In the genomic region with DNA sequence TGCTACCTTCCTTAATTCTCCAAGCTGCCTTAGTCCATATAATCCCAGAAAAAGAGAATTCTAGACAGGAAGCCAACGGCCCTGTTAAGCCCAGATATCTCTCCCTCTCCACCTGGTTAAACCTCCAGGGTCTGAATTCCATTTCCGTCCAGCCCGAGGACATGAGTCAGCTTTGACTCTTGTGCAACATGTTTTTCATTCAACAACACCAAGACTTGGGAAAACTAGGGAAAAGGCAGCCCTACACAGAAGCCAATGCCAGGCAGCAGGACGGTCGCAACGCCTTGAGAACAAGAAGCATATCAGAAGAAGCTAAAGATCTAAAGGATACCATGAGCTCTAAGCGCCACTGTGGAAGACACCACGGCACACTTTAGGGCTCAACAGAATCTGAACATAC, we compare ENCODE assay signal across 21 mouse cellular contexts. TPM values are rescaled to one million over a fixed set of nuclear protein-coding genes. Genes with fewer than 3 reads are reported as not detected.
DNase-seq lines count a peak whose midpoint lies in the region; ATAC-seq and TF ChIP-seq lines count a peak whose summit lies in the region.
"Had no signal": no experiment of that assay in that cellular context is flagged by ENCODE, and none has a peak within 500 bp of the region (broad histone marks: within the 10 kb centered on the region; RNA-seq: fewer than 3 reads in every experiment).

No protein-coding gene starts in this region.

- H3K4me3 ChIP-seq in heart, postnatal 0 days (ENCODE audit: low read depth, low read length) = no peak overlapping the region
- H3K4me3 ChIP-seq in hindbrain, embryonic 13.5 days = no peak overlapping the region
- H3K4me3 ChIP-seq in midbrain, embryonic 11.5 days (ENCODE audit: low read depth, low read length) = no peak overlapping the region
- H3K4me3 ChIP-seq: embryonic facial prominence, embryonic 15.5 days; forebrain, embryonic 12.5 days; heart, embryonic 13.5 days; neural tube, embryonic 15.5 days had no signal

- no peak overlapping the region for H3K4me2 ChIP-seq in heart, postnatal 0 days (ENCODE audit: low read depth, low read length)
- H3K4me2 ChIP-seq in hindbrain, embryonic 13.5 days = no peak overlapping the region
- no peak overlapping the region for H3K4me2 ChIP-seq in midbrain, embryonic 11.5 days
- H3K4me2 ChIP-seq: embryonic facial prominence, embryonic 15.5 days; forebrain, embryonic 12.5 days; heart, embryonic 13.5 days; lung, embryonic 14.5 days; neural tube, embryonic 15.5 days had no signal

- DNase-seq in adrenal gland, postnatal 14 days = peak; percentile 34
- DNase-seq in adrenal gland, postnatal 25 days = no peak
- DNase-seq in heart, postnatal 0 days (ENCODE audit: low spot score) = no peak
- no peak for DNase-seq in heart, postnatal 4 days
- peak; percentile 90 for DNase-seq in 3T3-L1 (ENCODE audit: low read depth, low spot score)
- DNase-seq in lung, postnatal 25 days (ENCODE audit: low spot score) = peak; percentile 17
- DNase-seq in midbrain, embryonic 11.5 days (ENCODE audit: low spot score, missing footprints) = no peak
- DNase-seq: adrenal gland, postnatal 10 days; cerebellum, adult 9-10 months; kidney, adult 2 months; kidney, postnatal 4 days; layer of hippocampus, postnatal 36 days; left cerebral cortex, postnatal 4 days; lung, embryonic 14.5 days; retina, postnatal 1 day had no signal

- TF ChIP-seq CTCF in heart, postnatal 0 days (IDR thresholded peaks at IDR 0.05; ENCODE audit: low read depth) = no peak

- H3K9me3 ChIP-seq in heart, postnatal 0 days (replicated peaks; ENCODE audit: control insufficient read depth, low read length) = no peaks in the 10 kb centered on the region
- H3K9me3 ChIP-seq in hindbrain, embryonic 13.5 days = no peaks in the 10 kb centered on the region
- no peaks in the 10 kb centered on the region for H3K9me3 ChIP-seq in midbrain, embryonic 11.5 days (ENCODE audit: control insufficient read depth, low read length)
- H3K9me3 ChIP-seq: embryonic facial prominence, embryonic 15.5 days; forebrain, embryonic 12.5 days; heart, embryonic 13.5 days; neural tube, embryonic 15.5 days had no signal

- no peak overlapping the region for H3K9ac ChIP-seq in heart, postnatal 0 days (replicated peaks; ENCODE audit: low read depth, low read length)
- H3K9ac ChIP-seq in hindbrain, embryonic 13.5 days = no peak overlapping the region
- H3K9ac ChIP-seq in midbrain, embryonic 11.5 days (ENCODE audit: low read length) = no peak overlapping the region
- H3K9ac ChIP-seq: embryonic facial prominence, embryonic 15.5 days; forebrain, embryonic 12.5 days; heart, embryonic 13.5 days; lung, embryonic 14.5 days; neural tube, embryonic 15.5 days had no signal

- peaks cover 7% of the 10 kb centered on the region; the same call in 1 of the 2 replicates for H3K4me1 ChIP-seq in heart, postnatal 0 days (ENCODE audit: control insufficient read depth, insufficient read depth)
- H3K4me1 ChIP-seq in hindbrain, embryonic 13.5 days (replicated peaks) = 0 out of 2 replicates have a peak, but pooled peaks cover 2% of the 10 kb centered on the region
- no peaks in the 10 kb centered on the region for H3K4me1 ChIP-seq in midbrain, embryonic 11.5 days (ENCODE audit: control insufficient read depth, insufficient read depth, low read length)
- H3K4me1 ChIP-seq: forebrain, embryonic 12.5 days; neural tube, embryonic 15.5 days had no signal

- H3K36me3 ChIP-seq in heart, postnatal 0 days (replicated peaks; ENCODE audit: control insufficient read depth, insufficient read depth, low read length) = no peaks in the 10 kb centered on the region
- H3K36me3 ChIP-seq in hindbrain, embryonic 13.5 days = no peaks in the 10 kb centered on the region
- H3K36me3 ChIP-seq in midbrain, embryonic 11.5 days (ENCODE audit: control insufficient read depth, insufficient read depth, low read length) = no peaks in the 10 kb centered on the region
- H3K36me3 ChIP-seq: embryonic facial prominence, embryonic 15.5 days; forebrain, embryonic 12.5 days; heart, embryonic 13.5 days; neural tube, embryonic 15.5 days had no signal

- no peak for TF ChIP-seq EP300 in heart, postnatal 0 days (IDR thresholded peaks at IDR 0.05; ENCODE audit: low read depth)

- peak overlapping the region; percentile 51 for H3K27ac ChIP-seq in heart, postnatal 0 days (ENCODE audit: low read depth)
- H3K27ac ChIP-seq in hindbrain, embryonic 13.5 days = no peak overlapping the region
- no peak overlapping the region for H3K27ac ChIP-seq in midbrain, embryonic 11.5 days (ENCODE audit: low read depth, low read length)
- H3K27ac ChIP-seq: embryonic facial prominence, embryonic 15.5 days; forebrain, embryonic 12.5 days; heart, embryonic 13.5 days; neural tube, embryonic 15.5 days had no signal

- peak; percentile 19; the same call in 1 of the 2 replicates for ATAC-seq in heart, postnatal 0 days (ENCODE audit: insufficient read depth, low read depth)
- no peak for ATAC-seq in hindbrain, embryonic 13.5 days (ENCODE audit: low FRiP score)
- no peak for ATAC-seq in midbrain, embryonic 11.5 days (ENCODE audit: low FRiP score)
- ATAC-seq: hindbrain, embryonic 16.5 days had no signal

- no peaks in the 10 kb centered on the region for H3K27me3 ChIP-seq in heart, postnatal 0 days (ENCODE audit: control insufficient read depth, insufficient read depth, low read length)
- no peaks in the 10 kb centered on the region for H3K27me3 ChIP-seq in hindbrain, embryonic 13.5 days
- no peaks in the 10 kb centered on the region for H3K27me3 ChIP-seq in midbrain, embryonic 11.5 days (ENCODE audit: control insufficient read depth, insufficient read depth, low read length)
- H3K27me3 ChIP-seq: embryonic facial prominence, embryonic 15.5 days; forebrain, embryonic 12.5 days; heart, embryonic 13.5 days; neural tube, embryonic 15.5 days had no signal

- 71% methylated on average over 8 of the region's 8 CpGs for WGBS in heart, postnatal 0 days
- WGBS in hindbrain, embryonic 13.5 days = 94% methylated on average over 8 of the region's 8 CpGs
- 91% methylated on average over 8 of the region's 8 CpGs for WGBS in midbrain, embryonic 11.5 days

RNA-seq across cellular contexts. Expression of a gene that starts 32.8 kb away (rescaled TPM):
- total RNA-seq in adrenal gland, postnatal 14 days (2021) = 40.4 and 44.8 TPM in 2 replicates
- 45.0 and 45.5 TPM in 2 replicates for total RNA-seq in adrenal gland, postnatal 25 days (2021)
- 23.7 and 37.4 TPM in 2 replicates for total RNA-seq in heart, postnatal 0 days (2014; rRNA removed; ENCODE audit: low replicate concordance)
- 14.0 and 14.5 TPM in 2 replicates for polyA plus RNA-seq in heart, postnatal 0 days (2015; fragmentation: Nextera tagmentation; extraction: Ambion mirVana)
- total RNA-seq in heart, postnatal 4 days (2021) = 10 to 100 TPM; 37.6 to 45.2 TPM
- polyA plus RNA-seq in hindbrain, embryonic 13.5 days (2015; fragmentation: Nextera tagmentation; extraction: Ambion mirVana) = 21.3 and 21.7 TPM in 2 replicates
- polyA plus RNA-seq in midbrain, embryonic 11.5 days (2014; fragmentation: Nextera tagmentation; extraction: Ambion mirVana) = 9.9 and 10.8 TPM in 2 replicates

Comparison
In these comparisons a context has a peak if more than half of its experiments do, and no peak if none do; other contexts are left out.
1. DNase-seq: peak in adrenal gland, postnatal 14 days (single experiment), 3T3-L1 (single experiment) and lung, postnatal 25 days (single experiment); none in adrenal gland, postnatal 25 days (single experiment), heart, postnatal 0 days (single experiment), heart, postnatal 4 days (single experiment) and midbrain, embryonic 11.5 days (single experiment).